Mouse (Mus musculus): ENCODE measurements around the gene Meox1. TPM values are rescaled to one million over a fixed set of nuclear protein-coding genes. Genes with fewer than 3 reads are reported as not detected.

The Meox1 gene
- total and polyA plus RNA-seq, 3 experiments: not detected

GRCm38 (mm10) chr11:101886436-101886835, 7.7 kb downstream of the Meox1 start:
- peaks cover 19 to 21% of the 10 kb centered on the region in 2 experiments for H3K27me3 ChIP-seq (ENCODE audit: control insufficient read depth in 1 of 2, insufficient read depth in 2 of 2, low read length in 2 of 2)
- H3K79me2 ChIP-seq (ENCODE audit: control insufficient read depth, insufficient read depth, low read length, poor library complexity): no peaks in the 10 kb centered on the region
- H3K9ac ChIP-seq (ENCODE audit: control insufficient read depth, low read depth, low read length, poor library complexity, severe bottlenecking): no peak overlapping the region
- H3K4me1 ChIP-seq (ENCODE audit: control insufficient read depth in 1 of 2, insufficient read depth in 2 of 2, low read length in 2 of 2): no peaks in the 10 kb centered on the region
- TF ChIP-seq RAD21 (IDR thresholded peaks at IDR 0.05; ENCODE audit: low read depth, low read length): no peak
- TF ChIP-seq NRF1 (IDR thresholded peaks at IDR 0.05; ENCODE audit: insufficient read depth, low read depth, low read length, poor library complexity, severe bottlenecking): no peak
- no peak for TF ChIP-seq JUND (IDR thresholded peaks at IDR 0.05; ENCODE audit: low read depth, low read length)
- no peak for TF ChIP-seq TCF12 (IDR thresholded peaks at IDR 0.05; ENCODE audit: low read depth, low read length)
- TF ChIP-seq USF2 (IDR thresholded peaks at IDR 0.05; ENCODE audit: borderline replicate concordance in 1 of 2, insufficient read depth in 1 of 2, low read depth in 1 of 2, low read length in 2 of 2): no peak
- no peak for TF ChIP-seq MAX (IDR thresholded peaks at IDR 0.05; ENCODE audit: low read length)
- TF ChIP-seq CHD2 (IDR thresholded peaks at IDR 0.05; ENCODE audit: low read length): no peak
- TF ChIP-seq MXI1 (IDR thresholded peaks at IDR 0.05; ENCODE audit: low read depth, low read length): no peak
- TF ChIP-seq POLR2A (IDR thresholded peaks at IDR 0.05; ENCODE audit: control insufficient read depth in 1 of 2, insufficient read depth in 1 of 2, low read depth in 1 of 2, low read length in 2 of 2, poor library complexity in 1 of 2): no peak
- H3K4me3 ChIP-seq (ENCODE audit: control insufficient read depth in 1 of 2, insufficient read depth in 1 of 2, low read depth in 2 of 2, low read length in 2 of 2): no peak overlapping the region
- no peaks in the 10 kb centered on the region for H3K9me3 ChIP-seq (replicated peaks; ENCODE audit: insufficient read depth, low read length)
- DNase-seq (ENCODE audit: low read depth, low spot score): no peak
- H3K36me3 ChIP-seq (ENCODE audit: control insufficient read depth in 1 of 2, insufficient read depth in 2 of 2, low read length in 2 of 2): no peaks in the 10 kb centered on the region
- no peak overlapping the region for H3K27ac ChIP-seq (ENCODE audit: control insufficient read depth, low read depth, low read length)

GRCm38 (mm10) chr11:101885881-101886319, 8.3 kb downstream of the Meox1 start:
- Histone ChIP-seq H3K27me3 (ENCODE audit: control insufficient read depth in 1 of 2, insufficient read depth in 2 of 2, low read length in 2 of 2) (peaks cover 21 to 23% of the 10 kb centered on the region in 2 experiments), H3K36me3 (ENCODE audit: control insufficient read depth in 1 of 2, insufficient read depth in 2 of 2, low read length in 2 of 2) (no peaks in the 10 kb centered on the region), H3K9ac (ENCODE audit: control insufficient read depth, low read depth, low read length, poor library complexity, severe bottlenecking) (no peak overlapping the region), H3K79me2 (ENCODE audit: control insufficient read depth, insufficient read depth, low read length, poor library complexity) (no peaks in the 10 kb centered on the region), H3K9me3 (replicated peaks; ENCODE audit: insufficient read depth, low read length) (no peaks in the 10 kb centered on the region), H3K4me1 (ENCODE audit: control insufficient read depth in 1 of 2, insufficient read depth in 2 of 2, low read length in 2 of 2) (no peaks in the 10 kb centered on the region), H3K4me3 (ENCODE audit: control insufficient read depth in 1 of 2, insufficient read depth in 1 of 2, low read depth in 2 of 2, low read length in 2 of 2) (no peak overlapping the region), H3K27ac (ENCODE audit: control insufficient read depth, low read depth, low read length) (no peak overlapping the region)
- TF ChIP-seq NELFE (IDR thresholded peaks at IDR 0.05; ENCODE audit: low read depth, low read length) (no peak), BHLHE40 (IDR thresholded peaks at IDR 0.05; ENCODE audit: borderline replicate concordance, low read depth, low read length) (no peak), USF2 (IDR thresholded peaks at IDR 0.05; ENCODE audit: borderline replicate concordance in 1 of 2, insufficient read depth in 1 of 2, low read depth in 1 of 2, low read length in 2 of 2) (no peak), MAFK (IDR thresholded peaks at IDR 0.05; ENCODE audit: borderline replicate concordance, low read depth, low read length) (no peak), ZMIZ1 (IDR thresholded peaks at IDR 0.05; ENCODE audit: low read depth, low read length) (no peak)
- DNase-seq (ENCODE audit: low read depth, low spot score): no peak

DNA sequence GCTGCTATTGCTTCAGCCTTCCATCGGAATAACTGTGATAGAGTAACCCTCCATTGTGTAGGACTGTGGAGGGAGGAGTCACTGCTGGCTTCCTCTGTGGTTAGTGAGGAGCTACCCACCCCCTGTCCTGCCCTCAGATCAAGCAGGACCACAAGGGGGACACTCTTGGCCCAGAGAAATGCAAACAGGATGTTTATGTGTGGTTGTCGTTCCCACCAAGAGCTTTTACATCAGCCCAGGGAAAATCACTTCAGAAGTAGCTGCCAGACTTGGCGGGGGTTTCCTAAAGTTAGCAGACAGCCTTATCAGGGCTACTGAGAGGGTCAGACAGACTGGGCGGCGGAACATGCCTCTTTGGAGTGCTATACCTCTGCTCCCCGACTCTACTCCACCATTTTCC, 8.9 kb downstream of the Meox1 start:
- no peak for DNase-seq (ENCODE audit: low read depth, low spot score)
- no peaks in the 10 kb centered on the region for H3K9me3 ChIP-seq (replicated peaks; ENCODE audit: insufficient read depth, low read length)
- no peaks in the 10 kb centered on the region for H3K36me3 ChIP-seq (ENCODE audit: control insufficient read depth in 1 of 2, insufficient read depth in 2 of 2, low read length in 2 of 2)
- no peak for TF ChIP-seq EP300 (IDR thresholded peaks at IDR 0.05; ENCODE audit: low read depth in 1 of 2, low read length in 2 of 2)
- no peak for TF ChIP-seq CHD2 (IDR thresholded peaks at IDR 0.05; ENCODE audit: low read length)
- no peak for TF ChIP-seq POLR2AphosphoS5 (IDR thresholded peaks at IDR 0.05; ENCODE audit: borderline replicate concordance, low read depth, low read length)
- TF ChIP-seq CHD1 (IDR thresholded peaks at IDR 0.05; ENCODE audit: low read depth, low read length): no peak
- TF ChIP-seq RAD21 (IDR thresholded peaks at IDR 0.05; ENCODE audit: low read depth, low read length): no peak
- TF ChIP-seq CTCF (IDR thresholded peaks at IDR 0.05 in 2 of 3, conservative IDR thresholded peaks at IDR 0.05 in 1 of 3; ENCODE audit: control insufficient read depth in 1 of 3, insufficient read depth in 1 of 3, low read depth in 2 of 3, low read length in 3 of 3, poor library complexity in 1 of 3, severe bottlenecking in 1 of 3): no peak
- no peak for TF ChIP-seq TBP (IDR thresholded peaks at IDR 0.05; ENCODE audit: low read depth, low read length)
- TF ChIP-seq NRF1 (IDR thresholded peaks at IDR 0.05; ENCODE audit: insufficient read depth, low read depth, low read length, poor library complexity, severe bottlenecking): no peak
- no peak for TF ChIP-seq MYB (IDR thresholded peaks at IDR 0.05; ENCODE audit: low read depth, low read length)
- TF ChIP-seq TAL1 (IDR thresholded peaks at IDR 0.05; ENCODE audit: low read length): no peak
- TF ChIP-seq MXI1 (IDR thresholded peaks at IDR 0.05; ENCODE audit: low read depth, low read length): no peak
- no peak for TF ChIP-seq TCF12 (IDR thresholded peaks at IDR 0.05; ENCODE audit: low read depth, low read length)
- no peak for TF ChIP-seq ZMIZ1 (IDR thresholded peaks at IDR 0.05; ENCODE audit: low read depth, low read length)
- H3K27ac ChIP-seq (ENCODE audit: control insufficient read depth, low read depth, low read length): no peak overlapping the region
- no peak overlapping the region for H3K9ac ChIP-seq (ENCODE audit: control insufficient read depth, low read depth, low read length, poor library complexity, severe bottlenecking)
- no peak overlapping the region for H3K4me3 ChIP-seq (ENCODE audit: control insufficient read depth in 1 of 2, insufficient read depth in 1 of 2, low read depth in 2 of 2, low read length in 2 of 2)
- no peaks in the 10 kb centered on the region for H3K4me1 ChIP-seq (ENCODE audit: control insufficient read depth in 1 of 2, insufficient read depth in 2 of 2, low read length in 2 of 2)
- H3K79me2 ChIP-seq (ENCODE audit: control insufficient read depth, insufficient read depth, low read length, poor library complexity): no peaks in the 10 kb centered on the region
- H3K27me3 ChIP-seq (ENCODE audit: control insufficient read depth in 1 of 2, insufficient read depth in 2 of 2, low read length in 2 of 2): peaks cover 25% of the 10 kb centered on the region in 2 experiments
